Mouse (Mus musculus) megakaryocyte, embryonic 14.5 days (primary cell): ENCODE results near the gene Gclc.

Experiments
- FLI1 ChIP-seq: IDR thresholded peaks from 2 replicates; pipeline ENCODE4 v1.6.1; 2012; ENCODE audit warnings: low read length, inconsistent platforms, mixed read lengths
- GATA1 ChIP-seq: IDR thresholded peaks from 3 replicates; pipeline ENCODE4 v1.6.1; 2012; ENCODE audit warnings: mixed read lengths, low read length, inconsistent platforms, borderline replicate concordance

- TF ChIP-seq FLI1 (no peak), GATA1 (no peak)
Measured at GRCm38 (mm10) chr9:77755403-77755784, 1.1 kb downstream of the Gclc start.
